Mouse (Mus musculus) neural tube, embryonic 13.5 days (tissue): ENCODE data around the gene Tecpr1. TPM values are rescaled to one million over a fixed set of nuclear protein-coding genes. Genes with fewer than 3 reads are reported as not detected.

Source experiments
- ATAC-seq: fragments of 200-750 bp; cut with Nextera tagmentation; 2 replicates; pipeline ENCODE4 v1.8.0; 2017; ENCODE audit warnings: low read depth, mild to moderate bottlenecking, moderate TSS enrichment, moderate library complexity
- H3K27ac ChIP-seq: fragments of 300-500 bp; sonication (generic); replicated peaks from 2 replicates; pipeline ENCODE4 v1.5.1; 2015; ENCODE audit warnings: moderate library complexity, mild to moderate bottlenecking, inconsistent platforms
- H3K27me3 ChIP-seq: fragments of 300-500 bp; sonication (generic); 2 replicates; pipeline ENCODE4 v1.6.1; 2015; ENCODE audit warnings: mild to moderate bottlenecking, inconsistent platforms
- H3K36me3 ChIP-seq: fragments of 300-500 bp; sonication (generic); 2 replicates; pipeline ENCODE4 v1.6.1; 2015; ENCODE audit warnings: mild to moderate bottlenecking, inconsistent platforms
- H3K4me1 ChIP-seq: fragments of 300-500 bp; sonication (generic); replicated peaks from 2 replicates; pipeline ENCODE4 v1.6.1; 2015; ENCODE audit warnings: inconsistent platforms
- H3K4me2 ChIP-seq: fragments of 300-500 bp; sonication (generic); 2 replicates; pipeline ENCODE4 v1.6.1; 2015; ENCODE audit warnings: inconsistent platforms, mild to moderate bottlenecking, moderate library complexity
- H3K4me3 ChIP-seq: fragments of 300-500 bp; sonication (generic); 2 replicates; pipeline ENCODE4 v1.5.1; 2015; ENCODE audit warnings: mild to moderate bottlenecking, inconsistent platforms
- H3K9ac ChIP-seq: fragments of 300-500 bp; sonication (generic); 2 replicates; pipeline ENCODE4 v1.6.1; 2015; ENCODE audit warnings: moderate library complexity, mild to moderate bottlenecking, inconsistent platforms
- H3K9me3 ChIP-seq: fragments of 300-500 bp; sonication (generic); 2 replicates; pipeline ENCODE4 v1.6.1; 2016; ENCODE audit warnings: inconsistent platforms
- WGBS: fragments of 180-500 bp; shearing (Covaris S2); methylation state at CpG from one replicate; pipeline ENCODE4 v1.1.7; 2015; 5-methylcytosine and 5-hydroxymethylcytosine counted together
- polyA plus RNA-seq: library from polyadenylated mRNA; unstranded; fragments of >200 nt; fragmentation: Nextera tagmentation; extraction: Ambion mirVana; gene quantifications from 2 replicates; pipeline ENCODE4 v1.2.1, GENCODE M21; 2015

Gene Tecpr1
- polyA plus RNA-seq, 1 experiment from 2014 or later: 41.5 TPM

GRCm38 (mm10) chr5:144247906-144248585, 24.6 kb upstream of the Tecpr1 start:
- no peak for ATAC-seq
- Histone ChIP-seq H3K4me1 (no peaks in the 10 kb centered on the region), H3K27me3 (no peaks in the 10 kb centered on the region), H3K4me2 (no peak overlapping the region), H3K4me3 (no peak overlapping the region), H3K9ac (no peak overlapping the region), H3K36me3 (no peaks in the 10 kb centered on the region), H3K9me3 (peaks cover 8% of the 10 kb centered on the region; the same call in 1 of the 2 replicates), H3K27ac (no peak overlapping the region)
- 79% methylated on average over 10 of the region's 10 CpGs for WGBS

- Histone ChIP-seq H3K9ac (no peak overlapping the region), H3K4me2 (no peak overlapping the region), H3K4me1 (no peaks in the 10 kb centered on the region), H3K9me3 (peaks cover 8% of the 10 kb centered on the region; the same call in 1 of the 2 replicates), H3K27me3 (no peaks in the 10 kb centered on the region), H3K4me3 (no peak overlapping the region), H3K36me3 (no peaks in the 10 kb centered on the region), H3K27ac (no peak overlapping the region)
- WGBS: 85% methylated on average over 10 of the region's 10 CpGs
- ATAC-seq: no peak
Measured at GRCm38 (mm10) chr5:144247307-144247706, 23.9 kb upstream of the Tecpr1 start.

- Histone ChIP-seq H3K4me1 (no peaks in the 10 kb centered on the region), H3K4me3 (no peak overlapping the region), H3K9ac (no peak overlapping the region), H3K9me3 (peaks cover 8% of the 10 kb centered on the region; the same call in 1 of the 2 replicates), H3K27me3 (no peaks in the 10 kb centered on the region), H3K36me3 (no peaks in the 10 kb centered on the region), H3K4me2 (no peak overlapping the region), H3K27ac (no peak overlapping the region)
- no peak for ATAC-seq
- 89% methylated on average over 7 of the region's 7 CpGs for WGBS
Measured at GRCm38 (mm10) chr5:144246669-144247068, 23.3 kb upstream of the Tecpr1 start.

- H3K4me1 ChIP-seq: no peaks in the 10 kb centered on the region
- no peak for ATAC-seq
- WGBS: 78% methylated on average over 2 of the region's 2 CpGs
- no peak overlapping the region for H3K4me2 ChIP-seq
- no peak overlapping the region for H3K27ac ChIP-seq
- H3K9ac ChIP-seq: no peak overlapping the region
- no peak overlapping the region for H3K4me3 ChIP-seq
- H3K27me3 ChIP-seq: no peaks in the 10 kb centered on the region
- no peaks in the 10 kb centered on the region for H3K36me3 ChIP-seq
- H3K9me3 ChIP-seq: peaks cover 8% of the 10 kb centered on the region; the same call in 1 of the 2 replicates
Measured at GRCm38 (mm10) chr5:144245592-144245991, 22.2 kb upstream of the Tecpr1 start.

GRCm38 (mm10) chr5:144243901-144244487, 20.6 kb upstream of the Tecpr1 start, which contains the start of gene Bri3:
Bri3 (plus strand) TSS chr5:144244437.
- no peak within 1 kb of the TSS for H3K4me3 ChIP-seq
- H3K9ac ChIP-seq: no peak within 1 kb of the TSS
- no peak within 1 kb of the TSS for H3K4me2 ChIP-seq
- no peaks in the 10 kb centered on the region for H3K4me1 ChIP-seq
- ATAC-seq: no peak
- no peaks in the 10 kb centered on the region for H3K9me3 ChIP-seq
- H3K27ac ChIP-seq: no peak within 1 kb of the TSS
- H3K27me3 ChIP-seq: no peaks in the 10 kb centered on the region
- 92% methylated on average over 7 of the region's 7 CpGs for WGBS
- no peaks in the 10 kb centered on the region for H3K36me3 ChIP-seq

- Histone ChIP-seq H3K4me1 (no peaks in the 10 kb centered on the region), H3K27me3 (no peaks in the 10 kb centered on the region), H3K36me3 (no peaks in the 10 kb centered on the region), H3K9ac (no peak overlapping the region), H3K27ac (no peak overlapping the region), H3K4me2 (no peak overlapping the region), H3K9me3 (no peaks in the 10 kb centered on the region), H3K4me3 (no peak overlapping the region)
- ATAC-seq: no peak
- 83% methylated on average over 1 of the region's 1 CpGs for WGBS
Measured at GRCm38 (mm10) chr5:144238969-144239368, 15.6 kb upstream of the Tecpr1 start.

GRCm38 (mm10) chr5:144234714-144235113, 11.3 kb upstream of the Tecpr1 start:
- Histone ChIP-seq H3K36me3 (no peaks in the 10 kb centered on the region), H3K4me1 (no peaks in the 10 kb centered on the region), H3K27ac (no peak overlapping the region), H3K4me3 (no peak overlapping the region), H3K4me2 (no peak overlapping the region), H3K9ac (no peak overlapping the region), H3K27me3 (no peaks in the 10 kb centered on the region), H3K9me3 (no peaks in the 10 kb centered on the region)
- no peak for ATAC-seq
- 82% methylated on average over 7 of the region's 7 CpGs for WGBS

- no peaks in the 10 kb centered on the region for H3K36me3 ChIP-seq
- ATAC-seq: no peak
- H3K27ac ChIP-seq: no peak overlapping the region
- 81% methylated on average over 6 of the region's 6 CpGs for WGBS
- no peak overlapping the region for H3K4me3 ChIP-seq
- no peaks in the 10 kb centered on the region for H3K9me3 ChIP-seq
- no peak overlapping the region for H3K9ac ChIP-seq
- no peaks in the 10 kb centered on the region for H3K27me3 ChIP-seq
- H3K4me1 ChIP-seq: no peaks in the 10 kb centered on the region
- H3K4me2 ChIP-seq: no peak overlapping the region
Measured at GRCm38 (mm10) chr5:144234222-144234621, 10.8 kb upstream of the Tecpr1 start.

- Histone ChIP-seq H3K36me3 (no peaks in the 10 kb centered on the region), H3K9ac (no peak overlapping the region), H3K27ac (no peak overlapping the region), H3K4me3 (no peak overlapping the region), H3K4me2 (no peak overlapping the region), H3K4me1 (no peaks in the 10 kb centered on the region), H3K27me3 (no peaks in the 10 kb centered on the region), H3K9me3 (no peaks in the 10 kb centered on the region)
- no peak for ATAC-seq
- WGBS: 84% methylated on average over 5 of the region's 5 CpGs
Measured at GRCm38 (mm10) chr5:144232531-144232930, 9.1 kb upstream of the Tecpr1 start.

- Histone ChIP-seq H3K4me3 (no peak overlapping the region), H3K27me3 (no peaks in the 10 kb centered on the region), H3K4me2 (no peak overlapping the region), H3K4me1 (no peaks in the 10 kb centered on the region), H3K9me3 (no peaks in the 10 kb centered on the region), H3K9ac (no peak overlapping the region), H3K36me3 (no peaks in the 10 kb centered on the region), H3K27ac (no peak overlapping the region)
- WGBS: 83% methylated on average over 1 of the region's 1 CpGs
- ATAC-seq: no peak
Measured at GRCm38 (mm10) chr5:144231410-144231809, 8.0 kb upstream of the Tecpr1 start.

- WGBS: 90% methylated on average over 7 of the region's 7 CpGs
- H3K27ac ChIP-seq: no peak overlapping the region
- no peaks in the 10 kb centered on the region for H3K4me1 ChIP-seq
- H3K9me3 ChIP-seq: no peaks in the 10 kb centered on the region
- no peak for ATAC-seq
- no peak overlapping the region for H3K4me2 ChIP-seq
- H3K9ac ChIP-seq: no peak overlapping the region
- no peak overlapping the region for H3K4me3 ChIP-seq
- H3K36me3 ChIP-seq: no peaks in the 10 kb centered on the region
- H3K27me3 ChIP-seq: no peaks in the 10 kb centered on the region
Measured at GRCm38 (mm10) chr5:144230216-144230615, 6.8 kb upstream of the Tecpr1 start.

- no peaks in the 10 kb centered on the region for H3K9me3 ChIP-seq
- no peak overlapping the region for H3K9ac ChIP-seq
- H3K36me3 ChIP-seq: no peaks in the 10 kb centered on the region
- no peak overlapping the region for H3K4me3 ChIP-seq
- H3K27ac ChIP-seq: no peak overlapping the region
- H3K27me3 ChIP-seq: no peaks in the 10 kb centered on the region
- no peak for ATAC-seq
- H3K4me2 ChIP-seq: no peak overlapping the region
- peaks cover 27% of the 10 kb centered on the region for H3K4me1 ChIP-seq
- WGBS: 29% methylated on average over 11 of the region's 11 CpGs
Measured at GRCm38 (mm10) chr5:144226220-144226619, 2.8 kb upstream of the Tecpr1 start.
